Mouse (Mus musculus): ENCODE results near the gene Grm7.
A peak's percentile ranks its signal among the peaks of the same experiment; 100 is the strongest.

Grm7 gene

DNA sequence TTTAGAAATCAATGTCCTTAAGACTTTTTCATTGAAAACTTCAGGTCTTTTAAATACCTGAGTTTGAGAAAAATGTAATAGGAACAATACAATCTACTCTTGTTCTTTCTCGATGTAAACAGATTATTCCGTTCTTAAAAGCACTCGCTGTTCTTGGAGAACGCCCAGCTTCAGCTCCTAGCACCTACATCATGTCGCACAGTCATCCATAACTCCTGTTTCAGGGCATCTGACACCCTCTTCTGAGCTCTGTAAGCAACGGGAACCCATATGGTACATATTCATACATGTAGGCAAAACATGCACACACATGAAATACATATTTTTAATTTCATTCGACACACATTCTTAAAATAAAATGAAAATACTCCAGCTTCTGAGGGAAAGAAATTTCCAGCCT lies 916.0 kb downstream of the Grm7 start:
- no peak for DNase-seq (ENCODE audit: low spot score)

DNA sequence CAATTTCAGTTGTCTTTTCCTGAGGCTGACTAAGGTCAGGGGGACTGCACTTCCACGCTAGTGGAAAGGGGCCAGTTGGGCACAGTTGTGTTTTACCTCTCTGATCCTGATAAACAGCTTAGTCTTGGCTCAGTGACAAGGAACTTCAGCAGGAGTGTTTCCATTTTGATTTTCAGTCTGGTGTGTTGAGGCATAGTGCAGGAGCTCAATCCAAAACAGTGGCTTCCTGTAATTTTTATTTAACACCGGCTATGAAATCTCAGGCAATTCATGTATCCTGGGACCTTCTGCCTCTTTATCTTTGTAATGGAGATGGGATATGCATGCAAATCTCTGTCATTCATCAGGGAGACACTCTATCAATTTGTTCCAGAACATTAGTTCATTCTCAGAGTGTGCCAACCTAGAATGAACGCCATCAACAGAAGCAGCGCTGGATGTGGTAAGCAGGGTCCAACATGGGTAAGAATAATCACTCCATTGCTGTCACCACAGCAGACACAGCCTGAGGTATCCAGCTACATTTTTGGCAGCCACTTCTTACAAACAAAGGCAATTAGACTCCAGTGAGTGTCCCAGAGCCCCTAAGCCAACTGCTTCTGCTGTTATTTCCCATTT lies 926.2 kb downstream of the Grm7 start:
- no peak for DNase-seq (ENCODE audit: low spot score)

DNA sequence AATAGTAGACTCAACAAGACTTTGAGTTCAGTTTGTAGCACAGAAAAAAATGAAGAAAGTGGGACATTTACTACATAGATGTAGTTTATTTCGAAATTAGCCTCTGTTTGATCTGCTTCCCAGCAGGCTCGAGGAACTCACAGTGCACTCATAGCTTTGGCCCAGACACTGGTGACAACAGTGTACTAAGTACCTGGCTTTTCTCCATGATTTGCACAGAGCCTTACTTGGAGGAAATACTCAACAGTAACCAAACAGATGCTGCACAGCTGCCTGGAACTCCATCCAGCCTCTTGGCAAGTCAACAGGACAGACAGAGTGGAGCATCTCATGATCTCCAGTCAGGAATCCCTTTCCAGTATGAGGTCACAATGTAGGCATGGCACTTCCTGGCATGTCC lies 939.5 kb downstream of the Grm7 start:
- DNase-seq (ENCODE audit: low spot score): peak; percentile 20

DNA sequence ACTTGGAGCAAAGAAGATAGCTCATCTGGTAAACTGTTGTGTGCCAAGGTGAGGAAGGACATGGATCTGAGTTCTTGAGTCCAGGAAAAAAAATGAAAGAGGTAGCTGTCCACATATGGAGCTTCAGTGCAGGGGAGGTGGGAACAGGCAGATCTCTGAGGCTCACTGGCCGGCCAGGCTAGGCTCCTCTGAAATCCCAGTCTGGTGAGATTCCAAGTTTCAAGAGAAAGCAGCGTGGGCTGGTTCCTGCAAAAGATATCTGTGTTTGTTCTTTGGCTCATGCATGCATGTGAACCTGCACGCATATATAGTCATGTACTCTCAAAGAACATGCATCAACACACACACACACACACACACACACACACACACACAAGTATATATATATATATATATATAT lies 942.2 kb downstream of the Grm7 start:
- no peak for DNase-seq (ENCODE audit: low spot score)

DNA sequence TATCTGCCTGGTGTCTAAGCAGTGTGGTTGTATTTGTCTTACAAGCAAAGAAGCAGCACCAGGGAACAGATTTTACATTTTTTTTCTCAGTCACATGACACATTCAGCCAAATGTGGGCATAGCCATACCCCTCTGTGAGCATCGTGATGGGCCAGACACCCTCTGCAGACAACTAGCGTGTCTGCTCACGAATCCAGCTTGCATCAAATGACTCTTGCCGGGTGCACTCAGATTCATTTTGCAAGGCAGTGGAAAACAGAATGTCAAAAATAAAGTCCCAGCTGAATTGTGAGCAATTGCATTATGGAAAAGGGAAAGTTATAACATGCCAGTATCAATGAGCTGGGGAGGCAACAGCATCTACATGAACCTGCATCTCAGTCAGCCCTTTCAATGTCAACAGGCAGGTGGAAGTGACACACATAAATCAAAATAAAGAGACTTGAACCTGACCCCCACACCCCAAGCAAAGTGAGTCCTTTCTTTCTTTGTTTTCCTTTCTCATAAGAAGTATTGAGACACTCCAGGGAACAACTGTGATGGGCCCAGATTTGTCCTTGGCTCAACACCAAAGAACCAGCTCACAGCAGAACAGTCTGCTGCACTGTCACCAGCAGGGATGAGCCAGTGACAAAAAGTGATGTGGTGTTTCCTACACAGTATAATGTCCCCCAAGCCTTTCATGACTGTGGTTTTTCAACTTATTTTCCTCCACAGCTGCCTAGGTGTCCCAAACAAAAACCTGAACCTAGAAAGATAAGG lies 956.7 kb downstream of the Grm7 start:
- no peak for DNase-seq (ENCODE audit: low spot score)

DNA sequence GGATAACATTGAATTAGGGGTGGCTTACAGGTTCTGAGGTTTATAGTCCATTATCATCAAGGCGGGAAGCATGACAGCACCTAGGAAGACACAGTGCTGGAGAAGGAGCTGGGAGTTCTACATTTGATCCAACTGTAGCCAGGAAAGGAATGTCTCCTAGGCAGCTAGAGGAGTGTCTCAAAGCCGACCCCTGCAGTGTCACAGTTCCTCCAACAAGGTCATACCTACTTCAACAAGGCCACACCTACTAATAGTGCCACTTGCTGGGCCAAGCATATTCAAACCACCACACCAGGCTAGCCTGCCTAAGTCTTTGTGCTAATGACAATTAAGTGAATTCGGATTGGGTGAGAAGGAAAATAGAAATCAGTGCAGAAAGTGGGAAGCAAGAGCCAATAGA lies 965.0 kb downstream of the Grm7 start:
- DNase-seq (ENCODE audit: low spot score): no peak

DNA sequence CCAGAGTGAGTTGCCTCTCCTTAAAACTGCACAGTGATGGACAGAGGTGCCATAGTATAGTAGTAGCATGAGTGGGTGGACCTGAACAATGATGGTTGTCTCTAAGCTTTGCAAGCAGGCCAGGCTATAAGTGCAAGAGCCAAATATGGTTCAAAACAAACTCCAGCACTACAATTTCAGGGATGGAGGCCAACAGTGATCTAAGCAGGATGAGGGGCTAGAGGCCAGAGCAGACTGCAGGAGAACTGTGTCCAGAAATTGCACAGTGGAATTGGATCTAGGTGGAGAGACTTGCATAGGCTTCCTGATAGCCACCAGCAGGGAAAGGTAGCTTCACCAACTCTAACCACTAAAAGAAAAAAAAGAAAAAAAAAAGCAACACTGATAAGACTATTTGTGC lies 968.5 kb downstream of the Grm7 start:
- peak; percentile 1 for DNase-seq (ENCODE audit: low spot score)
